Mouse (Mus musculus) megakaryocyte, embryonic 14.5 days (primary cell): Measurements from ENCODE around the gene Pofut1.

Experiments
- FLI1 ChIP-seq: IDR thresholded peaks from 2 replicates; pipeline ENCODE4 v1.6.1; 2012; ENCODE audit warnings: low read length, inconsistent platforms, mixed read lengths
- GATA1 ChIP-seq: IDR thresholded peaks from 3 replicates; pipeline ENCODE4 v1.6.1; 2012; ENCODE audit warnings: mixed read lengths, low read length, inconsistent platforms, borderline replicate concordance

DNA sequence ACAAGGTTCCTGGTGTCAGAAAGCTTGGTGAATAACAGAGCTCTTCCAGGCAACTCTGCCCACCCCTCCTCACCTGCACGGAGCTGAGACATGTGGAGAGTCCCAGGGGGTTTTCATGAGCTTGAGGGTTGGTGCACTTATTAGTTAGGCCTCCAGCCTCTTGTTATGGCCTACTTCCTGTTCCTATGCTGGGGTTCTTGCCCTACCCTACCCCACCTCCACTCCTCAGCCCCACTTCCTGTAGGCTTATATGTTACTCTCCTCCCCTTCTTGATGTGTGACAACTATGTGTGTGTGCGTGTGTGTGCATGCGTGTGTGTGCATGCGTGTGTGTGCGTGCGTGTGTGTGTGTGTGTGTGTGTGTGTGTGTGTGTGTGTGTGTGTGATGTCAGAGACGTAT is 21.7 kb downstream of the Pofut1 start:
- TF ChIP-seq GATA1 (no peak), FLI1 (no peak)
